In the genomic region with DNA sequence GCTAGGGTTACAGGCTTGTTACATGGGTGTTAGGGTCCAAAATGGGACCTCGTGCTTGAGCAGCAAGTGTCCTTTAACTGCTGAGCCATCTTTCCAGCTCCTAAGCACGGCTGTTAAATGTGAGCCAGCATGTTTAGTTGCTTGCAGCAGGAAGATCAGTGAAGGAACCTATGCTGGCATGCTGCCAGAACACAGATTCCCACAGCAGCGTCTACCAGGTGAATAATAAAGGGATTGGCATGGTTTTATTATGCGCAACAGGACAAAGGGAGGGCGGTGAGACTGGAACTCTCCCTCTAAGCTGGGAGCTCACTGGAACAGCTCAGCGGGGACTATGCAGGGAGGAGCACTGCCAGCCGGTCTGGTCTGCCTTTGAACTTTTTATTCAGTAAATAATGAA, we compare ENCODE assay signal across 15 mouse cellular contexts. TPM values are rescaled to one million over a fixed set of nuclear protein-coding genes. Genes with fewer than 3 reads are reported as not detected.
DNase-seq lines count a peak whose midpoint lies in the region; ATAC-seq lines count a peak whose summit lies in the region.
"Had no signal": no experiment of that assay in that cellular context is flagged by ENCODE, and none has a peak within 500 bp of the region (broad histone marks: within the 10 kb centered on the region; RNA-seq: fewer than 3 reads in every experiment).

No protein-coding gene starts in this region.

- no peak overlapping the region for H3K4me2 ChIP-seq in hindbrain, embryonic 11.5 days (replicated peaks; ENCODE audit: low read depth, low read length)
- H3K4me2 ChIP-seq in forebrain, embryonic 13.5 days = peak overlapping the region; percentile 15; the same call in 1 of the 2 replicates
- H3K4me2 ChIP-seq in midbrain, embryonic 12.5 days (replicated peaks) = no peak overlapping the region
- H3K4me2 ChIP-seq: lung, embryonic 15.5 days had no signal

- peaks cover 27% of the 10 kb centered on the region for H3K4me1 ChIP-seq in hindbrain, embryonic 10.5 days (replicated peaks)
- no peaks in the 10 kb centered on the region for H3K4me1 ChIP-seq in hindbrain, embryonic 11.5 days (replicated peaks; ENCODE audit: control insufficient read depth, insufficient read depth, low read length)
- H3K4me1 ChIP-seq in forebrain, embryonic 13.5 days = peaks cover 30% of the 10 kb centered on the region
- H3K4me1 ChIP-seq in midbrain, embryonic 12.5 days = peaks cover 30% of the 10 kb centered on the region
- H3K4me1 ChIP-seq in limb, embryonic 10.5 days = no peaks in the 10 kb centered on the region
- H3K4me1 ChIP-seq: heart, embryonic 10.5 days; lung, embryonic 15.5 days had no signal

- H3K9me3 ChIP-seq in hindbrain, embryonic 10.5 days = no peaks in the 10 kb centered on the region
- no peaks in the 10 kb centered on the region for H3K9me3 ChIP-seq in hindbrain, embryonic 11.5 days (ENCODE audit: control insufficient read depth, low read length)
- H3K9me3 ChIP-seq in forebrain, embryonic 13.5 days (replicated peaks) = no peaks in the 10 kb centered on the region
- H3K9me3 ChIP-seq in midbrain, embryonic 12.5 days = no peaks in the 10 kb centered on the region
- H3K9me3 ChIP-seq in limb, embryonic 10.5 days (replicated peaks) = no peaks in the 10 kb centered on the region
- H3K9me3 ChIP-seq: heart, embryonic 10.5 days; lung, embryonic 15.5 days had no signal

- intact Hi-C loops in heart, postnatal 14 days (cut with DNase I) = no loop called here

- no peak overlapping the region for H3K9ac ChIP-seq in hindbrain, embryonic 11.5 days (ENCODE audit: low read depth, low read length)
- no peak overlapping the region; the same call in 1 of the 2 replicates for H3K9ac ChIP-seq in forebrain, embryonic 13.5 days
- H3K9ac ChIP-seq in midbrain, embryonic 12.5 days (replicated peaks) = no peak overlapping the region
- H3K9ac ChIP-seq: lung, embryonic 15.5 days had no signal

- H3K27ac ChIP-seq in hindbrain, embryonic 10.5 days = peak overlapping the region; percentile 46; the same call in 1 of the 2 replicates
- no peak overlapping the region for H3K27ac ChIP-seq in hindbrain, embryonic 11.5 days (ENCODE audit: low read depth, low read length)
- 0 out of 2 replicates have a peak overlapping the region, but pooled peaks have one; percentile 8 for H3K27ac ChIP-seq in forebrain, embryonic 13.5 days
- no peak overlapping the region; the same call in 1 of the 2 replicates for H3K27ac ChIP-seq in midbrain, embryonic 12.5 days (replicated peaks)
- no peak overlapping the region for H3K27ac ChIP-seq in limb, embryonic 10.5 days
- H3K27ac ChIP-seq: heart, embryonic 10.5 days; lung, embryonic 15.5 days had no signal

- no peak for DNase-seq in hindbrain, embryonic 10.5 days (ENCODE audit: low spot score)
- DNase-seq in hindbrain, embryonic 11.5 days (ENCODE audit: low spot score) = no peak
- DNase-seq in R1 (ENCODE audit: low read depth, low spot score) = peak; percentile 84
- DNase-seq in limb, embryonic 10.5 days (ENCODE audit: low spot score) = no peak
- DNase-seq in adrenal gland, adult 18-20 months (ENCODE audit: low spot score in 2 of 2) = no peak
- DNase-seq in heart, postnatal 14 days = no peak
- DNase-seq: kidney, adult 11 months; layer of hippocampus, postnatal 36 days; right cerebral cortex, adult 18-20 months; thymus, postnatal 4 days had no signal

- WGBS in hindbrain, embryonic 10.5 days = 34% methylated on average over 7 of the region's 7 CpGs
- 33% methylated on average over 7 of the region's 7 CpGs for WGBS in hindbrain, embryonic 11.5 days
- WGBS in forebrain, embryonic 13.5 days = 11% methylated on average over 7 of the region's 7 CpGs
- 17% methylated on average over 7 of the region's 7 CpGs for WGBS in midbrain, embryonic 12.5 days
- 45% methylated on average over 7 of the region's 7 CpGs for WGBS in limb, embryonic 10.5 days

- no peaks in the 10 kb centered on the region for H3K27me3 ChIP-seq in hindbrain, embryonic 10.5 days (ENCODE audit: insufficient read depth, poor library complexity, severe bottlenecking)
- H3K27me3 ChIP-seq in hindbrain, embryonic 11.5 days (ENCODE audit: control insufficient read depth, insufficient read depth, low read length) = no peaks in the 10 kb centered on the region
- no peaks in the 10 kb centered on the region for H3K27me3 ChIP-seq in forebrain, embryonic 13.5 days
- no peaks in the 10 kb centered on the region for H3K27me3 ChIP-seq in midbrain, embryonic 12.5 days
- H3K27me3 ChIP-seq in limb, embryonic 10.5 days (ENCODE audit: low read depth, poor library complexity, severe bottlenecking) = no peaks in the 10 kb centered on the region
- H3K27me3 ChIP-seq: lung, embryonic 15.5 days had no signal

- no peak for ATAC-seq in hindbrain, embryonic 11.5 days (ENCODE audit: low FRiP score)
- ATAC-seq in forebrain, embryonic 13.5 days = peak; percentile 58; the same call in 1 of the 2 replicates
- peak; percentile 64 for ATAC-seq in midbrain, embryonic 12.5 days (ENCODE audit: low FRiP score, low read depth)
- ATAC-seq: CD4-positive, CD25-positive, alpha-beta regulatory T cell, adult 4 months had no signal

- H3K4me3 ChIP-seq in hindbrain, embryonic 10.5 days = no peak overlapping the region
- no peak overlapping the region for H3K4me3 ChIP-seq in hindbrain, embryonic 11.5 days (ENCODE audit: low read depth, low read length)
- no peak overlapping the region for H3K4me3 ChIP-seq in forebrain, embryonic 13.5 days
- H3K4me3 ChIP-seq in midbrain, embryonic 12.5 days = no peak overlapping the region
- no peak overlapping the region for H3K4me3 ChIP-seq in limb, embryonic 10.5 days
- H3K4me3 ChIP-seq: heart, embryonic 10.5 days; lung, embryonic 15.5 days had no signal

- H3K36me3 ChIP-seq in hindbrain, embryonic 10.5 days = no peaks in the 10 kb centered on the region
- H3K36me3 ChIP-seq in hindbrain, embryonic 11.5 days (ENCODE audit: control insufficient read depth, insufficient read depth, low read length) = no peaks in the 10 kb centered on the region
- H3K36me3 ChIP-seq in forebrain, embryonic 13.5 days (ENCODE audit: poor library complexity, severe bottlenecking) = no peaks in the 10 kb centered on the region
- H3K36me3 ChIP-seq in midbrain, embryonic 12.5 days = no peaks in the 10 kb centered on the region
- no peaks in the 10 kb centered on the region for H3K36me3 ChIP-seq in limb, embryonic 10.5 days
- H3K36me3 ChIP-seq: heart, embryonic 10.5 days; lung, embryonic 15.5 days had no signal

RNA-seq across cellular contexts. Expression of a gene that starts 35.2 kb away (rescaled TPM):
- polyA plus RNA-seq in hindbrain, embryonic 10.5 days (2016; fragmentation: Nextera tagmentation; extraction: Ambion mirVana) = 28.0 and 34.7 TPM in 2 replicates
- polyA plus RNA-seq in hindbrain, embryonic 11.5 days (2014; fragmentation: Nextera tagmentation; extraction: Ambion mirVana) = 49.8 and 89.6 TPM in 2 replicates
- 30.1 and 33.6 TPM in 2 replicates for polyA plus RNA-seq in forebrain, embryonic 13.5 days (2015; fragmentation: Nextera tagmentation; extraction: Ambion mirVana)
- 60.5 and 63.7 TPM in 2 replicates for polyA plus RNA-seq in midbrain, embryonic 12.5 days (2016; fragmentation: Nextera tagmentation; extraction: Ambion mirVana)
- polyA plus RNA-seq in limb, embryonic 10.5 days (2016; fragmentation: Nextera tagmentation; extraction: Ambion mirVana) = 2.1 and 3.8 TPM in 2 replicates
- 10 to 100 TPM in 1 of 2 experiments, 1 to 10 TPM in 1; 9.4 to 14.7 TPM for total RNA-seq in adrenal gland, adult 18-20 months (2021)
- total RNA-seq in heart, postnatal 14 days (2021) = 1 to 10 TPM; 1.5 to 1.9 TPM

Comparison
In these comparisons a context has a peak if more than half of its experiments do, and no peak if none do; other contexts are left out.
1. H3K27ac ChIP-seq: peak in hindbrain, embryonic 10.5 days (single experiment) and forebrain, embryonic 13.5 days (single experiment); none in hindbrain, embryonic 11.5 days (single experiment), midbrain, embryonic 12.5 days (single experiment) and limb, embryonic 10.5 days (single experiment).